Mouse (Mus musculus) stomach, embryonic 16.5 days (tissue): ENCODE measurements around the gene Lyrm7. TPM values are rescaled to one million over a fixed set of nuclear protein-coding genes. Genes with fewer than 3 reads are reported as not detected.
"Not testable (repeated sequence)": the region's sequence is repeated elsewhere in the genome, so short reads cannot be mapped to it uniquely, and the experiment has no call there.

Source experiments
- ATAC-seq: fragments of 200-750 bp; cut with Nextera tagmentation; 2 replicates; pipeline ENCODE4 v1.8.0; 2017; ENCODE audit warnings: moderate number of reproducible peaks, moderate TSS enrichment; ENCODE audit not compliant: insufficient read depth, low FRiP score
- H3K27ac ChIP-seq: fragments of 300-500 bp; sonication (generic); 2 replicates; pipeline ENCODE4 v1.5.1; 2014; ENCODE audit warnings: low read length
- H3K27me3 ChIP-seq: fragments of 300-500 bp; sonication (generic); 2 replicates; pipeline ENCODE4 v1.6.1; 2014; ENCODE audit warnings: low read length, control low read depth, mixed read lengths; ENCODE audit not compliant: control insufficient read depth, insufficient read depth
- H3K36me3 ChIP-seq: fragments of 300-500 bp; sonication (generic); 2 replicates; pipeline ENCODE4 v1.6.1; 2014; ENCODE audit warnings: low read length; ENCODE audit not compliant: control insufficient read depth, insufficient read depth
- H3K4me1 ChIP-seq: fragments of 300-500 bp; sonication (generic); 2 replicates; pipeline ENCODE4 v1.6.1; 2014; ENCODE audit warnings: low read length, control low read depth, mixed read lengths; ENCODE audit not compliant: control insufficient read depth, insufficient read depth
- H3K4me2 ChIP-seq: fragments of 300-500 bp; sonication (generic); 2 replicates; pipeline ENCODE4 v1.6.1; 2014; ENCODE audit warnings: low read depth, low read length, mixed read lengths
- H3K4me3 ChIP-seq: fragments of 300-500 bp; sonication (generic); replicated peaks from 2 replicates; pipeline ENCODE4 v1.5.1; 2014; ENCODE audit warnings: mild to moderate bottlenecking, low read length
- H3K9ac ChIP-seq: fragments of 300-500 bp; sonication (generic); 2 replicates; pipeline ENCODE4 v1.6.1; 2014; ENCODE audit warnings: low read length
- H3K9me3 ChIP-seq: fragments of 300-500 bp; sonication (generic); replicated peaks from 2 replicates; pipeline ENCODE4 v1.6.1; 2016; ENCODE audit warnings: low read length, control low read depth; ENCODE audit not compliant: control insufficient read depth
- whole genome bisulfite sequencing: fragments of 180-500 bp; shearing (Covaris S2); extraction: QIAGEN DNeasy Blood & Tissue Kit; methylation state at CpG from one replicate; pipeline ENCODE4 v1.1.7; 2014; 5-methylcytosine and 5-hydroxymethylcytosine counted together
- polyA plus RNA-seq: library from polyadenylated mRNA; unstranded; fragments of >200 nt; fragmentation: Nextera tagmentation; extraction: Ambion mirVana; gene quantifications from 2 replicates; pipeline ENCODE4 v1.2.1, GENCODE M21; 2015

The Lyrm7 gene
- polyA plus RNA-seq, 1 experiment from 2014 or later, result 10.5 TPM

GRCm38 (mm10) chr11:54903339-54903738 lies 42.6 kb upstream of the Lyrm7 start:
- 66% methylated on average over 5 of the region's 5 CpGs for WGBS
- Histone ChIP-seq H3K4me3 (peak overlapping the region; percentile 57), H3K4me1 (peaks cover 15% of the 10 kb centered on the region; the same call in 1 of the 2 replicates), H3K27ac (peak overlapping the region; percentile 66; the same call in 1 of the 2 replicates), H3K27me3 (no peaks in the 10 kb centered on the region), H3K9ac (peak overlapping the region; percentile 75), H3K9me3 (no peaks in the 10 kb centered on the region), H3K36me3 (no peaks in the 10 kb centered on the region), H3K4me2 (peak overlapping the region; percentile 87)
- no peak for ATAC-seq

GRCm38 (mm10) chr11:54902333-54903323 lies 41.9 kb upstream of the Lyrm7 start, which contains the start of gene Gpx3:
Gpx3 (plus strand) TSS chr11:54902453.
- no peak within 1 kb of the TSS for H3K27ac ChIP-seq
- peak within 1 kb of the TSS; percentile 87 for H3K4me2 ChIP-seq
- H3K4me3 ChIP-seq, result peak within 1 kb of the TSS; percentile 57
- WGBS, result 13% methylated on average over 42 of the region's 45 CpGs
- no peaks in the 10 kb centered on the region for H3K27me3 ChIP-seq
- no peaks in the 10 kb centered on the region for H3K36me3 ChIP-seq
- no peaks in the 10 kb centered on the region for H3K9me3 ChIP-seq
- H3K4me1 ChIP-seq, result peaks cover 15% of the 10 kb centered on the region; the same call in 1 of the 2 replicates
- H3K9ac ChIP-seq, result peak within 1 kb of the TSS; percentile 75
- ATAC-seq, result peak; percentile 79

- no peak overlapping the region for H3K4me2 ChIP-seq
- no peak for ATAC-seq
- H3K27ac ChIP-seq, result no peak overlapping the region
- 66% methylated on average over 4 of the region's 4 CpGs for WGBS
- no peaks in the 10 kb centered on the region for H3K9me3 ChIP-seq
- no peak overlapping the region for H3K4me3 ChIP-seq
- peaks cover 15% of the 10 kb centered on the region; the same call in 1 of the 2 replicates for H3K4me1 ChIP-seq
- no peaks in the 10 kb centered on the region for H3K36me3 ChIP-seq
- no peaks in the 10 kb centered on the region for H3K27me3 ChIP-seq
- H3K9ac ChIP-seq, result no peak overlapping the region
These were observed 38.9 kb upstream of the Lyrm7 start for GRCm38 (mm10) chr11:54899657-54900056.

- Histone ChIP-seq H3K9ac (no peak overlapping the region), H3K4me1 (no peaks in the 10 kb centered on the region), H3K4me3 (no peak overlapping the region), H3K9me3 (no peaks in the 10 kb centered on the region), H3K27ac (no peak overlapping the region), H3K27me3 (no peaks in the 10 kb centered on the region), H3K4me2 (no peak overlapping the region), H3K36me3 (no peaks in the 10 kb centered on the region)
- ATAC-seq, result no peak
- 57% methylated on average over 5 of the region's 5 CpGs for WGBS
These were observed 36.8 kb upstream of the Lyrm7 start for GRCm38 (mm10) chr11:54897470-54897869.

- not testable (repeated sequence) for ATAC-seq, H3K27ac ChIP-seq, H3K27me3 ChIP-seq, H3K4me3 ChIP-seq, H3K36me3 ChIP-seq, H3K4me1 ChIP-seq, H3K9ac ChIP-seq, H3K4me2 ChIP-seq, H3K9me3 ChIP-seq
- WGBS, result 88% methylated on average over 3 of the region's 3 CpGs
These were observed 35.9 kb upstream of the Lyrm7 start for GRCm38 (mm10) chr11:54896646-54897045.

GRCm38 (mm10) chr11:54894589-54894988 lies 33.9 kb upstream of the Lyrm7 start:
- no peak overlapping the region for H3K27ac ChIP-seq
- 52% methylated on average over 9 of the region's 9 CpGs for WGBS
- H3K4me1 ChIP-seq, result no peaks in the 10 kb centered on the region
- no peak overlapping the region for H3K4me2 ChIP-seq
- H3K9me3 ChIP-seq, result no peaks in the 10 kb centered on the region
- H3K36me3 ChIP-seq, result no peaks in the 10 kb centered on the region
- no peak overlapping the region for H3K4me3 ChIP-seq
- ATAC-seq, result no peak
- H3K9ac ChIP-seq, result no peak overlapping the region
- H3K27me3 ChIP-seq, result no peaks in the 10 kb centered on the region

GRCm38 (mm10) chr11:54892091-54892490 lies 31.4 kb upstream of the Lyrm7 start:
- no peak overlapping the region for H3K9ac ChIP-seq
- H3K4me2 ChIP-seq, result no peak overlapping the region
- H3K27ac ChIP-seq, result no peak overlapping the region
- no peaks in the 10 kb centered on the region for H3K4me1 ChIP-seq
- no peak overlapping the region for H3K4me3 ChIP-seq
- H3K36me3 ChIP-seq, result no peaks in the 10 kb centered on the region
- H3K9me3 ChIP-seq, result no peaks in the 10 kb centered on the region
- 43% methylated on average over 7 of the region's 7 CpGs for WGBS
- H3K27me3 ChIP-seq, result no peaks in the 10 kb centered on the region
- ATAC-seq, result no peak

- Histone ChIP-seq H3K9me3 (no peaks in the 10 kb centered on the region), H3K9ac (no peak overlapping the region), H3K4me2 (no peak overlapping the region), H3K4me3 (no peak overlapping the region), H3K36me3 (no peaks in the 10 kb centered on the region), H3K27me3 (no peaks in the 10 kb centered on the region), H3K4me1 (no peaks in the 10 kb centered on the region), H3K27ac (no peak overlapping the region)
- 82% methylated on average over 5 of the region's 5 CpGs for WGBS
- no peak for ATAC-seq
These were observed 30.6 kb upstream of the Lyrm7 start for GRCm38 (mm10) chr11:54891341-54891740.

- H3K9ac ChIP-seq, result no peak overlapping the region
- H3K9me3 ChIP-seq, result no peaks in the 10 kb centered on the region
- H3K4me1 ChIP-seq, result peaks cover 5% of the 10 kb centered on the region
- ATAC-seq, result no peak
- H3K27me3 ChIP-seq, result no peaks in the 10 kb centered on the region
- 64% methylated on average over 6 of the region's 6 CpGs for WGBS
- no peak overlapping the region for H3K27ac ChIP-seq
- no peak overlapping the region for H3K4me2 ChIP-seq
- no peak overlapping the region for H3K4me3 ChIP-seq
- H3K36me3 ChIP-seq, result no peaks in the 10 kb centered on the region
These were observed 27.2 kb upstream of the Lyrm7 start for GRCm38 (mm10) chr11:54887927-54888326.
